Mouse (Mus musculus): ENCODE results near the gene Higd1c.
"Not testable (repeated sequence)": the region's sequence is repeated elsewhere in the genome, so short reads cannot be mapped to it uniquely, and the experiment has no call there.

The Higd1c gene

GRCm38 (mm10) chr15:100364242-100364641 lies at the start of gene Higd1c:
Higd1c (plus strand) TSS chr15:100364542.
- no peak for DNase-seq

DNA sequence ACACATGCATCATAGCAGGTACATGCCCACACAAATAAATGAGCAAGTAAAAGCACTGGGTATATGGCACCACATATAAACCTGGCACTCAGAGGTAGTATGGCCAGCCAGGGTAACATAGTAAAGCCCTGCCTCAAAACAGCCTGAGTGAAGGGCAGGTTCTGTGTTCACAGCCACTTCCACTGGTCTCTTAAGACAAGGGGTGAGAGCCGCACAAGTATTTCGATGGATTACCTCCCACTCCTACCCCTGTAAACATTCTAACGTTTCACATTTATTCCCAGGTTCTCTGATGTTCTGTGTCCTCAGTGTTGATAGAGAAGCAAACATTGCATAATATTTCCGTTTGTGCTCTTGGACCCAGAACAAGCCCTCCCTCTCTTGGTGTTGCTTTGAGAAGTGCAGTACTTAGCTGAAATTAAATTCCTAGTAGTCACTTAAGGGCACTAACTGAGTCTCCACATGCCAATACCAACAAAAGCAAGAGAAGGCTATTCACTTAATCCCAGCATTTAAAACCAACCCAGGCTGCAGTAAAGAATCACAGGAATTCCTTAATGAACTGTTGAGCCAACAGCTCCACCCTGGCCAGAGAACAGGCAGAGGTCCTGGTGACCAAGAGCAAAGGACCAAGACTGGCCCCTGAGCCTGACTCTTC lies 46.2 kb upstream of the Higd1c start:
- DNase-seq, result not testable (repeated sequence)

DNA sequence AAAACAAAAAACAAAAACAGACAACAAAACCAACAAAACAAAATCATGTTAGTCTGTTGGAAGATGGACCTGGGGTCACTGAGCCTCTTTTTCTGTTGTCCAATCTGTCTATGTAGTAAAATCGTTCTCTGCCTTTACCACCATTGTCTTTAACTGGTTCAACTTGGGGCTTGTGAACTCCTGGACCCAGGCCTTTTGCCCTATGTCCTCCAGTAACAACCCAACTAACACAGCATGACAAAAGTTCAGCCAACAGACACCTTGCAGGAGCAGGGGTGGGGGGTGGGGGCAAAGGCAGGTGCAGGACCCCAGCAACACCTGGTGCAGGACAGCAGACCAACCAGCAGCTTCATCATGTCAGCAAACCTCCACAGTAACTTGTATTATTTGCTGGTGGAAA lies 44.5 kb upstream of the Higd1c start:
- DNase-seq, result no peak

GRCm38 (mm10) chr15:100320295-100320905 lies 43.9 kb upstream of the Higd1c start:
- no peak for DNase-seq

GRCm38 (mm10) chr15:100321134-100321533 lies 43.2 kb upstream of the Higd1c start:
- DNase-seq, result no peak

GRCm38 (mm10) chr15:100324021-100324591 lies 40.2 kb upstream of the Higd1c start:
- DNase-seq, result no peak

GRCm38 (mm10) chr15:100325235-100325634 lies 39.1 kb upstream of the Higd1c start:
- DNase-seq, result no peak

DNA sequence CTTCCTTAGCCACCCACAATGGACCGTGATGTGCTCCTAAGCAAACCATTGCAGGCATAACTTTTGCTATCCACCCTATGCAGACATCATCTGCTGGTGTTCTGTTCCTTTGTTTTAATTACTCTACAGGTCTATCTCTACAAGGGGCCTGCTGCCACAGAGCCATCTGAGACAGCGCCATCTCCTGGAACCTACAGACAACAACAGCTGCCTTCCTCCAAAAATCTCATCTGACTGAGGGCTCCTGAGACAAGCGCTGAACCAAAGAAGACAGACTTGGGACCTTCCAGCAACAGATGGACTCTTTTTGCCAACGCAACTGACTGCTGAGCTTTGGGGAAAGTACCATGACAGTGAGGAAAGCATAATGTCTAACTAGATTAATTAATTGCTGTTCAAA lies 36.3 kb upstream of the Higd1c start:
- not testable (repeated sequence) for DNase-seq

DNA sequence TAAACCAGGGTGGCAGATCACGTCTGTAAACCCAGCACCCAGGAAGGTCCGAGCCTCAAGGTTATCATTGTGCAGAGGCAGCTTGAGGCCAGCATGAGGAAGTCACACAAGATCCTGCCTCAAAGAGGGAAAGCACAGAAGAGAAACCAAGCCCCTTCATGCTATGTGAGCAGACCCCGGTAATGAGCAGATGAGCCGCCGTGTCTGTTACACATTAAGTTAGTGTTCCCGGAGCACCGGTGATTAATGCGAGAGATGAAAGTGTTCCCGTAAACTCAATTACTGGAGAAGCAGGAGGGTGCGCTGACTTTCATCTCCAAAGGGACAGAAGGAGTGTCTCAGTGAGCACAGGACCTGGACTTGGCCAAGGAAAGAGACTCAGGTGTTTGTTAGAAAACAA lies 35.0 kb upstream of the Higd1c start:
- not testable (repeated sequence) for DNase-seq

- no peak for DNase-seq
Measured at GRCm38 (mm10) chr15:100330739-100331138, 33.6 kb upstream of the Higd1c start.

DNA sequence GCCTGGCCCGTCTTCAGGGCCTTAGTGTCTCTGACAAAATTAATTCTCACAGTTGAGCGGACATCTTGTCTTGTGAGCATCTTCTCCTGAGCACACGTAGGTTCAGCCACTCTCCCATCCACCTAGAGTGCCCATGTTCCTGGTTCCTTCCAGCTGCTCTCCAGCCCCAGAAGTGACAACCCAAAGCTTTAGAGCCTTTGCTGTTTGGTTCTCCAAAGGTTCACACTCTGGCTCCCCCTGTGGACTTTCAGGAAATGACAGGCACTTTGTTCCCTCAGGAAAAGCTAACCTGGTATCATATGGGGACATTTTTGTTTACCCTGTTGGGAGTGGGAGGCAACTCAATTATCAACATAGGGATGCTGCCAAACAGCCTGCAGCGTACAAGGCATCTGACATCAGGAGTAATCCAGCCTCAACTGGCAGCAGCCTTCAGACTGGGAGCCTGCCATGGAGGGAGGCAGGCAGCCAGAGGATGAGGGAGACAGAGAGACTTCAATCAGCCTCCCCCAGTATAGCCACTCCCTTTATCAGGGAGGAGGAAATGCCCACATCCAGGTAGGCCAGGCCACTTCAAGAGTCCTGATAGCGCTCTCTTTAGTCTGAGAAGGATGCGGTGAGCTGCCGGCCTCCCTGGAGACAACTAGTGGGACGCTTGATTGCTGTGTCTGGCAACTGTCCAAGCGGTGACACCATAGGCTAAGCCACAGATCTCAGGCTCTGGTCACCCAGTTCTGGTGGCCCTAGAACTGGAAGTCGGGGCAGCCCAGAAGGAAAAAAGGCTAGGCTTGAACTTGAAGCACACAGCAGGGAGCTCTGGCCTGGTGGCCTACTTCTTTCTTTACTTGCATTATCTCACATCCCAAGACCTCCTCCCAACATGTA lies 32.0 kb upstream of the Higd1c start:
- DNase-seq, result not testable (repeated sequence)

DNA sequence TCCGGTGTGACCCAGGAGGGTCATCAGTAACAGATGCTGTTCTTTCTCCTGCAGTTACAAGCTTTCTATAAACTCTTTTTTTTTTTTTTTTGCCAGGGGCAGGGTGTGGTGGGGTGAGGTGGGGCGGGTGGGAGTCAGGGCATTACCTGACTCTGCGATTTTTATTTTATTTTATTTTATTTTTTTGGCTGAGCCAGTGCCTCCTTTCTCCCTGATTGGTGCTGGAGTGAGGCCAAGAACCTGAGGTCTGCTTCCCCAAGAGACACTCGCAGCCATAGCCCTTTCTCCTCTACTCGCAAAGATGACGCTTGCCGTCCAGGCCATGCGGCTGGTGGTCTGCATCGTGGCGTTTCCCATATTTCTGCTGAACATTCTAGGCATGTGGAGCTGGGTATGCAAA lies 29.7 kb upstream of the Higd1c start, which contains the start of gene Mettl7a3:
TSS of gene Mettl7a3 (plus strand) at position 301 of the 400 bp plus-strand sequence.
- DNase-seq, result no peak

DNA sequence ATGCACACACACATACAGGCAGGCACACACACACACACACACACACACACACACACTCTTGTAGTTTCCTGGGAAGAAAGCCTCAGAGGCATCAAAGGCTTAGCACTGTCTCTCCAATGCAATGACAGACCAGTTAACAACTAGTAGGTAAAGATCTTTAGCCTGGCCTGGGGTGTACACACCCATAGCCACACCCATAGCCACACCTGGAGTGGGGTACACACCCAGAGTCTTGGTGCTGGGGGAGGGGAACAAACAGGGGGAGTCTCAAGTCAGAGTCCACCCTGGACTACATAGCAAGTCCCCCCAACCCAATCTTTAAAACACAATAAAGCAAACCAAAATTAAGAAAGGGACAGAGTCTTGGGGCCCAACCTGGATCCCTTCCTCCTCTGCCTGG lies 27.0 kb upstream of the Higd1c start:
- not testable (repeated sequence) for DNase-seq

DNA sequence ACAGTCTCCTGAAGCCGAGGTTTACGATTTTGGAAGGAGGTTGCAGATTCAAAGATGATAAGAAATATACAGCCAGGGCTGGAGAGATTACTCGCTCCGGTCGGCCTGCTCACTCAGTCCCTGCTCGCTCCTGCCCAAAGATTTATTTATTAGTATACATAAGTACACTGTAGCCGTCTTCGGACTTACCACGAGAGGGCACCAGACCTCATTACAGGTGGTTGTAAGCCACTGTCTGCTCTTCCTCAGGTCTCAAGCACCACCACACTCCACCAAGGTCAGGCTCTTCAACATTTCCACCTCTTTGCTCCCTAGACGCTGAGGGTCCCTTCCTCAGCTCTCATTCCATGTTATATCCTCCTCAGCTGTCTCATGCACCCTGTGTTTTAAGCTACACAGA lies 26.5 kb upstream of the Higd1c start:
- not testable (repeated sequence) for DNase-seq

DNA sequence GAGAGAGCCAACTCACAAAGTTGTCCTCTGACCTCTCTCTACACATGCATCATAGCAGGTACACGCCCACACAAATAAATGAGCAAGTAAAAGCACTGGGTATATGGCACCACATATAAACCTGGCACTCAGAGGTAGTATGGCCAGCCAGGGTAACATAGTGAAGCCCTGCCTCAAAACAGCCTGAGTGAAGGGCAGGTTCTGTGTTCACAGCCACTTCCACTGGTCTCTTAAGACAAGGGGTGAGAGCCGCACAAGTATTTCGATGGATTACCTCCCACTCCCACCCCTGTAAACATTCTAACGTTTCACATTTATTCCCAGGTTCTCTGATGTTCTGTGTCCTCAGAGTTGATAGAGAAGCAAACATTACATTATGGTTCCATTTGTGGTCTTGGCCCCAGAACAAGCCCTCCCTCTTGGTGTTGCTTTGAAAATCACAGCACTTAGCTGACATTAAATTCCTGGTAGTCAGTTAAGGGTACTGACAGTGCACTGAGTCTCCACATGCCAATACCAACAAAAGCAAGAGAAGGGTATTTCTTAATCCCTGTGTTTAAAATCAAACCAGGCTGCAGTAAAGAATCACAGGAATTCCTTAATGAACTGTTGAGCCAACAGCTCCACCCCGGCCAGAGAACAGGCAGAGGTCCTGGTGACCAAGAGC lies 22.9 kb upstream of the Higd1c start:
- not testable (repeated sequence) for DNase-seq

- DNase-seq, result no peak
Measured at GRCm38 (mm10) chr15:100345484-100345883, 18.9 kb upstream of the Higd1c start.

- DNase-seq, result no peak
Measured at GRCm38 (mm10) chr15:100346761-100347160, 17.6 kb upstream of the Higd1c start.

DNA sequence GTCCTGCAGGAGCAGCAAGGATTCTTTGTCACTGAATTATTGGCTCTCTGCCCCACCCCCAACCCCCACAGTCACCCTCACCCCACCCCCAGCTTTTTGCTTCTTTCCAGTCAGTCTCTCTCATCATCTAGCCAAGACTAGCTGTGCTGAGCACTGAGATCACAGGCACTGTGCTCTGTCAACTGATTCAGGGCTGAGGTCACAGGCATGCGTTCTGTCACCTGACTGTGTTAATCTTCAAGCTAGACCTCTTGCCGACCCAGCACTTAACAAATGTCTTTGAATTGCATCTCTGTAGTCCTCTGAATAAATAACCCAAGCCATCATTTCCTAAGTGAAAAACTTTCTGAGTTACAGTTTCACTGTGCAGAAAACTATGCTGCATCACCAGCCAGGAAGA lies 14.8 kb upstream of the Higd1c start:
- DNase-seq, result no peak

DNA sequence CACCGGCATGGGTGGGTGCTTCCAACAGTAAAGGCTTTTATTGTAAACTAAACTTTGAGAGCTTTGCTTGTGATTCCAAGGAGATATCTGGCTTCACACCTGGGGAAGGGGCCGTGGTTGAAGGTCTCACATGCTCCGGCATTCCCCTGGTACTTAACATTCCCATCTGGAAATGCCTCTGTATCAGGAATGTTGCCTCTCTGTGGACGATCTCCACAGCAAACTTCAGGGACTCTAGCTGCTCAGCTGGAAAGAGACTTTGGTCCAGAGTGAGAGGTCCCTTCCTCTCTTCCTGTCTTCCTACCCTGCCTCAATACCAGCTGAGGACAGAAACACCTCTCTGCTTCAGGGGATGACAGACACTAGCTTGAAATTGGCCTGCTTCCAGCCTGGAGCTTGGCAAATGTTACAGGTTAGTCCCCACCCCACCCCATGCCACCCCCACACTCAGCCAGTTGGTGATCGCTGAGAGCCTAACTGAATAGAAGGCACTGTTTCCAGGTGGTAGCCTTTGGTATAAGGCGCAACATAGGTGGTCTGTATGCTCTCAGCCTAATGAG lies 12.8 kb upstream of the Higd1c start:
- no peak for DNase-seq

- DNase-seq, result no peak
Measured at GRCm38 (mm10) chr15:100352711-100353250, 11.6 kb upstream of the Higd1c start, which contains the start of the genes Methig1 and Mettl7a2. Methig1 (plus strand) TSS chr15:100353149. Mettl7a2 (plus strand) TSS chr15:100353200.

- not testable (repeated sequence) for DNase-seq
Measured at GRCm38 (mm10) chr15:100353399-100353798, 10.9 kb upstream of the Higd1c start.

DNA sequence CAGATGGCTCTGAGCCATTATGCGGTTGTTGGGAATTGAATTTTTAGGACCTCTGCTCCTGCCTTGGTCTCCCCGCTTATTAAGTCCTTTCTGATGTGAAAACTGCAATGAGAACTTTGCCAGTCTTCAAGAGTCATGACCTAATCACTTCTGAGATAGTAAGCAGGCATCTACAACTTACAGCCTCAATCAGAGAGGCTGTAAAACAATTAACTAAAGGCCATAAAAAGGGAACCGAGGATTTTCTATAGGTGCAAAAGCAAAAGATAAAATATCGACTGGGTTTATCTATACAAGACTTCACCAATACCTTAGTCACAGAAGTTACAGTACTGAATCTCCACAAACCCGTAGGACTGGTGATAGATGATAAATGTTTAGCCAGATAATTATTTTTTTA lies 8.5 kb upstream of the Higd1c start:
- no peak for DNase-seq

All from right cerebral cortex, postnatal 25 days (tissue).